Mouse (Mus musculus): ENCODE results near the gene Fgfr2.

The Fgfr2 gene

DNA sequence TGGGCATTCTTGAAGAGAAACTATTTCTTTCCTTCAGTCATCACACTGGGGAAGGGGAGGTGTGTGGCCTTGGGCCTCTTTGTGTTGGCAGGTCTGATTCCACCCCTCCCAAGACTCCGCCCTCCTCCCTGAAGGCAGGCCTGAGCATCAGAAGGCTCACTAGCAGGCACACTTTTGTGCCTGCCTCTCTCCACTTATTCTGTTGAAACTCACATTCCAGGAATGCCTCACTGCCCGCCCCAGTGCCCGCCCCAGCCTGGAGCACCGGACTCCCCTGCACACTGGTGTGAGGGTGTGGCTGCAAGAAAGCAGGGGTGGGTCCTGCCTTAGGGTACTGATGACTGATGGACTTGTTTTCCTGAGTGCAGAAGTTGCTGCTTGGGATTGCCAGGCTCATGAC lies 2140.8 kb downstream of the Fgfr2 start:
- DNase-seq (ENCODE audit: low read depth), result no peak

DNA sequence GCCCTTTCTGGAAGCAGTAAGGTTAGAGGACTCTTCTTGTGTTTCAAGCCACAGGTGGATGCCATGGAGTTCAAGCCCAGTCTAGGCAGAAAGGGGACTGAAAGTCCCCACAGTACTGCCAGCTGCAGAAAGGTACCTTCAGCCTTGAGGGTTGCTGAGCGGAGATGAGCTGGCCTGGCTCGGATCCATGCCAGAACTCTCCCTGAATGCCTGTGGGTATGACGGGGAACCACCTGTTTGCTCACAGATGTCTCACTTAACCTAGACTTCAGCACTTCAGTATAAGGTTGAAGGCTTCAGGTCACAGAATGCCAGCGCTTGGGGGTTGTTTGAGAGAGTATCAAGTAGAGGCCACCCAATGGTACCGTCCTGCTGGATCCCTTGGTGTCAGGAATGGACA lies 2143.0 kb downstream of the Fgfr2 start:
- no peak for DNase-seq (ENCODE audit: low read depth)

DNA sequence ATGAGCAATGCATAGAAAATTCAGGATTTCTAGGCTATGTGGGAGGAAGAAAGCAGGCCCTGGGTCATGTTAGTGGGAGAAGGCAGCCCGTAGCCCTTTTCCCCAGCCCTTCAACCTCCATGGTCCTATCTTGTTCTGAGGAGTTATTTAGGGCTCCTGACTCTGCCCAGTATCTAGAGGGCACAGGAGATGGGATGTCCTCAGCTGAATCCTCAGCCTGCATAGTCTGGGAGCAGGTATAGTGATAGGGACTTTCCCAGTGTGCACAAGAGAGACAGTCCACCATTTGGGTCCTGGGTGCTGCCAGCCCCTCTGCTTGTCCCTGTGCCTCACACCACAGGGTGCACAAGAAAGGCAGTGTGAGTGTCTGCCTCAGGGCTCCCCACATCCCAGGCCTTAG lies 2144.6 kb downstream of the Fgfr2 start:
- DNase-seq (ENCODE audit: low read depth), result no peak

DNA sequence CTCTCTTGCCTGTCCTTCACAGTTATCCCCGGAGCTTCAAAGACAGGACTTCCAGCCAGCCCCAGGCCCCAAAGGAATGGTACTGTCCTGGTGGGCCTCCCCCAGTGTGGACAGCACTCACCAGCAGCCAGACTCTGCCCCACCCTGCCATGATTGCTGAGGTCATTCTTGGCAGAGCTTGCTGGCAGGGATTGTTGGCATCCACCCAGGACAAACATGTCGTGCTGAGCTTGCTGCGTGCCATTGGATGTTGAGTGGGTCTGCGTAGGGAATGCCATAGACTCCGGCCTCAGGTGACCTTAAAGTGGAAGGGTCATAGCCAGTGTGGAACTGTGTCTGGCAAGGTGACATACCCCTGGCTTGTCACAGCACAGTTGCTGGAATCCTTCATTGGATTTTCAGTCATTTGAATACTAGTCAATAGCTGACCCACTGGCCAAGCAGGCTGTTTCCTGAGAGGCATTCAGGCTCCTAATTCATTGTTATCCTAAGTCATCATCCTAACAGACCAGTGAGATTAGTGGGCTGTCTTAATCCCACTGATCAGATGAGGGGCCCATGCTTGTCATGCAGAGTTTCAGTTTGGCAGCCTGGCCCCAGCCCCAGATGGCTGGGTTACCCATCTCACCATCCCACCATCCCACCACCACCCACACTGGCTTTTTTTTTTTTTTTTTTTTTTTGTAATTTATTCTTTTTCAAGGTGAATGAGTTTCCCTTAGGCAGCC lies 2145.2 kb downstream of the Fgfr2 start:
- DNase-seq (ENCODE audit: low read depth), result peak; percentile 74

DNA sequence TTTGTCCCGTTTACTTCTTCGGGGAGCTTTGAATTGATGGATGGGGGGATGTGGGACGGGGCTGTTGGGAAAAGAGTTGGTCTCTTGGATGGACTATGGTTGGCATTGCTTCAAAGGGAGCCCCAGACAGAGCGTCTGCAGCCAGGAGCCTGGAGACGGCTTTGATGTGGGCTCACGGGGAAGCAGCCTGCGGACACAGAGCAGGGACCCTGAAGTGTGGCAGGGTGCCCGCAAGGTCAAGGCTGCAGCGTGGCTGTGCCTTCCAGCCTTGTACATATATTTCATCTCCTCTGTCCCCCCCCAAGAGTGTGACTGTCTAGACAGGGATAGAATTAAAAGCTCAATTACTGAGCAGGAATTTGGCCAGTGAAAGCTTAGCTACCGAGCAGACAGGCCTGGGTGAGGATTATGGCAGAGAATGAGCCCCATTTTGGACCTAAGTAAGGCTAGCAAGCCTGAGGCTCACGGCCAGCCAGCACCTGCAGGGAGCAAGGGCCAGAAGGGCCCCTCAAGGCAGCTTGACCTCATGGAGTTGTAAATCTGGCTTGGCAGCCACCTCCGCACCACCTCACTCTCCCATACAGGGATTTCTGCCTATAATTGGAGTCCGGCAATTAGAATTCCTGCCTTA lies 2146.7 kb downstream of the Fgfr2 start:
- DNase-seq (ENCODE audit: low read depth), result no peak

DNA sequence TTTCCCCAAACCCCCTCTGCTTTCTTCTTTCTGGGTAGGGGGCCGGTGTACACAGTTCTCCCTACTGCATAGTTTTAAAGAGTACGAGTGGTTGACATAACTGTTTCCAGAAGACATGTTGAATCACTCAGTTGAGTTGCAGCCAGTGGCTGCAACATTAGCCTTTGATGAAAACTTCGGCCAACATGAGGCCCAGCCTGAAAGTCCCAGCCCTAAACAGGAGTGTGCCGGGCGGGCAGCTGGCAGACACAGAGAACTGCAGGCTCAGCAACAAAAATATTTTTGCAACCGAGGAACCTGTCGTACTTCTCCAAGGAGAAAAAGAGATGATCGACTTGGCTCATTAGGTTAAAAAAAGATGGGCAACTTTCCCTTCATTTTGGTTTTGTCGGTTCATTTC lies 2150.4 kb downstream of the Fgfr2 start:
- peak; percentile 71 for DNase-seq (ENCODE audit: low read depth)

DNA sequence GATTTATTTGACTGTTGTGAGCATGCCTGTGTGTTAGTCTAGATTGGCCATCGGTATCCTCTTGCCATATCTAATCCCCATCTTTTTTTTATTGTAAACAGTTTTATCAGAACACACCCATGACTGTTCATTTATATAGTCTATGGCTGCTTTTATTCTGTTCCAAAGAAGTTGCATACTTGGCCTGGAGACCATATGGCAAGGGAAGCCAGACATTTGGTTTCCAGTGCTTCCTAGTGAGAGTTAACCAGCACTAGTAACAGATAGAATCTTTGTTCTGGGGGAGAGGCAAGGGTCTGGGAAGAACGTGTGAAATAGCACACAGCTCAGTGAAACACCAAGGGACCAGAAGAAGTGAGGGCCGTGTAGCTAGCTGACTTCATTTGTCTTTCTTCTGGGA lies 2153.6 kb downstream of the Fgfr2 start:
- no peak for DNase-seq (ENCODE audit: low read depth)

DNA sequence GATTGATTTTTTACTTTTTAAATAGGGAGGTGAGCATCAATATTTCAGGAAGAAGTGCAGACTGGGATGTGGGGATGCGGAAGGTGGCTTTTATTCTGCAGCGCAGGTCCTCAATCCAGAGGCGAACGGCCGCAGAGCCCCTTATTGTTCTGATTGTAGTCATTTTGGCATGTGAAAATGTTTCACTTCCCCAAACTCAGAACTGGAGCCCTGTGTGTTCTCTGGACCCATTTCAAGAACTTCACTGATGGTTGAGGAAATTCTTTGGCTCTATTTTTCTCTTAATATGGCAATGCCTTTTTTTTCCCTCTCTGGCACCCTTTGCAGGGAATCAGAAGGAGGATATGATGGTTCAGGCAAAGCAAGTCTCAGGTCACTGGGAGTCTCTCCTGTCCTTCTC lies 2154.1 kb downstream of the Fgfr2 start:
- DNase-seq (ENCODE audit: low read depth), result peak; percentile 53

DNA sequence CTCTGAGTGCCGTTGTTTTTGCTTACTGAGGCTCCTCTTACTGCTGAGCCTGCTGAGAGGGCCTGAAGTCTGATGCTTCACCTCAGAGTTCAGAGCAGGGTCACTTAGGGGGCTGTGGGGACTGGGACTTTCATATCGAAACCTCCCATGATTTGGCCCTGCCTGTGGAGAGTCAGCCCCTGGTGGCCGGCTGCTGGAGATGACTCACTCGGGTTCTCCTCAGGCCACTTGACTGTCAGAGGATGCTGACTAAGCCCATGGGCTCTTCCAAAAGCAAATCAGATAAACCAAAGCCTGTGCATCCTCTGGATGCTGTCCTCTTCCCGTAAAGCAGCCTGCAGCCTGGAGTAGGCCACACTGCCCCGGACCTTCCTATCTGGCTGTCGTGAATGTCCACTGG lies 2154.6 kb downstream of the Fgfr2 start:
- no peak for DNase-seq (ENCODE audit: low read depth)

DNA sequence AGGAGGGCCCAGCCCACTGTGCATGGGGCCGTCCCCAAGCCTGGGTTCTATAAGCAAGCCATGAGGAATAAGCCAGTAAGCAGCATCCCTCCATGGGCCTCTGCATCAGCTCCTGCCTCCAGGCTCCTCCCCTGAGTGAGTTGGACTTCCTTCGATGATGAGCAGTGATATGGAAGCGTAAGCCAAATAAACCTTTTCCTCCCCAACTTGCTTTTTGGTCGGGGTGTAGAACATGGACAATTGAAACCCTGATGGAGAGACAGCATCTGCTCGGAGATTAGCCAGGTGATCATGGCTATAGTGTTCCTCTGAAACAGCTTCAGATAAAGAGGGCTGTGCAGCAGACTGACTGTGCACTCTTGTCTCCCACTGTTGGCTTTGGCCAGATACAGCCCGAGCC lies 2155.2 kb downstream of the Fgfr2 start:
- DNase-seq (ENCODE audit: low read depth), result no peak

DNA sequence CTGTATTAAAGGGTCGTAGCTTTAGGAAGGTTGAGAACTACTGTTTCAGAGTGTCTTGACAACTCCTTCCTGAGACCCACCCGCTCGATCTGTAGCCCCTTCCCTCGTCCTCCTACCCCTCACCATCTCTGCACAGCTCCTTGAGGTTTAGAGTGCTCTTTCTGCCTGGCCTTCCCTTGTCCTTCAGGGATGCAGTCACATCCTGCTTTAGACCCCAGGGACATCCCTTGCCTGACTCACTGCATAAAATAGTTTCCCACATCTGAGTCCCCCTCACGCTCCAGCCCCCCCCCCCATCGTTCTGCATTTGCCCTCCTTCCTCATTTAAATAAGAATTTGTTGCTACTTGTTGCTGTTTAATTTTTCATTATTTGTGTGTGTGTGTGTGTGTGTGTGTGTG lies 2156.3 kb downstream of the Fgfr2 start:
- DNase-seq (ENCODE audit: low read depth), result no peak

DNA sequence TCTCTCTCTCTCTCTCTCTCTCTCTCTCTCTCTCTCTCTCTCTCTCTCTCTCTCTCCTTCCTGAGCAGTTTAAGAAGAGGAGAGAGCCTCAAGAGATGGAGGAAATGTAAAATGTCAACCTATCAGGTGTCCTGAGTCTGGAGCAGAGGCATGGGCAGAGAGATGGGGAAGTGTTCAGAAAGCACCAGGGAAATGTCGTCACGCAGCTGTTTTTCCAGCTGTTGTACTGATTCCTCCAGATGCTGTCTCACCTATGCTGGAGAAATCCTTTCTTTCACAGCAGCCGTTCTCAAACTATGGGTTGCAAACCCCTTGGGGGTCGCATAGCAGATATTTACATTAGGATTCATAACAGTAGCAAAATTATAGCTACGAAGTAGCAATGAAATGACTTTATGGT lies 2156.7 kb downstream of the Fgfr2 start:
- no peak for DNase-seq (ENCODE audit: low read depth)

DNA sequence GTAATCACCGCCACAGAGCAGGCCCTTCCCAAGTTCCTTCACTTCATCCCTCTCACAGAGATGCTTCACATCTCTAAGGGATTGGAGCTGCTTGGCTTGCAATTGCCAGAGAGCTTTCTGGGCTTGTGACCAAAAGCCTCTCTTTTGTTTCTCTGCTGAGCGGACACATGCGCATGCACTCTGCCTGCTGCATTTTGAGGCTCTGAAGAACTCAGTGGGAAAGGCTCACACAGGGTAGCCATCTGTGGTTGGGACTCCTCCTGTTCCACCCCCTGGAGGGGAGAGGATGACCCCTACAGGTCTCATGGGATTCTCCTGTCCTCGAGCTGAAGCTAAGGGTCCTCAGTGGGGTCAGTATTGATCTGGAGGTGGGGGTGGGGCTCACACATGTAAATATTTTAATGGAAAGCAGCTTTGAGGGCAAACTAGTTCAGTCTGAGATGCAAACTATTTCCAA lies 2157.2 kb downstream of the Fgfr2 start:
- DNase-seq (ENCODE audit: low read depth), result no peak

DNA sequence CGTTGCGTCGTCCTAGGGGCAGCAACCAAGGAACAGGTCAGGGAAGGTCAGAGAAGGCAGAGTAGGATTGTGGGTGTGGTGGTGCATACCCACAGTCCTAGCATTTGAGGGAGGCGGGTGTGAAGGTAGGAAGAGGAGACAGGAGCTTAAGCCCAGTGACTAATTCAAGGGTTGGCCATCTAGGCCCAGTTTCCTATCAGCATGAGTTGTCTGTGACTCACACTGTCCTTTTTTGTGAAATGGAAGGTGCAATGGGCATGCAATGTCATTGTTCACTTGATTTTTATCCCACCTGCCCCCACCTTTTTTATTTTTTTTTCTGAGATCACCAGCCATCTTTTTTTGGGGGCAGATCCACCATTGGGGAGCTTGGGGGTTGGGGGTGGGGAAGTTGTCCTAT lies 2157.8 kb downstream of the Fgfr2 start:
- DNase-seq (ENCODE audit: low read depth), result no peak

DNA sequence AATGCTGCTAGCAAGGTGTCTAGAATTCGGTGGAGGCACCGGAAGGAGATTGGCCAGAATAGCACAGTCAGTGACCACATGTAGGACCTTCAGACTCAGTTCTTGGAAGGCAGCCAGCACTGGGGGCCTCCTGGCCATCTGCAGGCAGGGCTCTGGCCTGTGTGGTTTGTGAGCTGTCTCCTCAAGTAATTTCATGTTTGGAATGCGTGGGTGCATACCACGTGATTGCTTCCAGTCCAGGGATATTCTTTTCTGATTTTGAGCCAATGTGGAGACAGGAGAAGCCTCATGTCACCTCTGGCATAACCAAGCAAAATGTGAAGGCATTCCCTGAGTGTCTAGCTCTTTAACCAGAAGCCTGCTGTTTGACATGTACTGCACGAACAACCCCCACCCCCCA lies 2158.5 kb downstream of the Fgfr2 start:
- no peak for DNase-seq (ENCODE audit: low read depth)

DNA sequence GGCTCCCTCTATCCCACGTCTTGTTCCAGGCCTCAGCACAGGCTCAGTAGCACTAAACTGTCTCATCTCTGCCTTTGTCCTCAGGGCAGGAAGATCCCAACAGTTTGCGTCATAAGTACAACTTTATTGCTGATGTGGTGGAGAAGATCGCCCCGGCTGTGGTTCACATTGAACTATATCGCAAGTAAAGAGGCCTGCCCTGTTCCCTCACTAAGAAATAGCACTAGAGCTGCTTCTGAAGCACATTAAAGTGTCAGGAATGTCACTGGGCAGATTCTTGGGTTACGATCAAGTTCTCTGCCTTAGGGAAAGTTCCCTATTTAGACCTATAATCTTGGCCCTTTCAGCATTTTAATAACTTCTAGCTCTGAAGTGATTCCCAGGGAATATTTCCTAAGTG lies 2161.7 kb downstream of the Fgfr2 start:
- DNase-seq (ENCODE audit: low read depth), result no peak

DNA sequence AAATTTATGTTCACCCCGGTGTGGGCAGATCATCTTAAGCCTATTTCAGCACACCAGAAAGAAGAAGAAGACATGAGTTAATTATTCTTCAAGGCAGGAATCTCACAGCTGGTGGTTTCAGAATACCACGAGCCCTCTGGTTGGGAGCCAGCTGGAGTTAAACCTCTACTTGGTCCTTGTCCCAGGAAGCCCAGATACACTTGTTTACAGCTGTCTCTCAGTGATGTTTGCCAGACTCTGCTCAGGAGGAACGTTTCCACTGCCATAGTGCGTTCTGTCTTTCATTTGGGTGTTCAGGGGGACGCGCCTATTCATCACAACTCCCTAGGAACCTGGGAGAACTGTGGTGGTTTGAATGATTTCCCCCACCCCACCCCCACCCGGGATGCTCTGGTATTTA lies 2163.3 kb downstream of the Fgfr2 start:
- DNase-seq (ENCODE audit: low read depth), result no peak

DNA sequence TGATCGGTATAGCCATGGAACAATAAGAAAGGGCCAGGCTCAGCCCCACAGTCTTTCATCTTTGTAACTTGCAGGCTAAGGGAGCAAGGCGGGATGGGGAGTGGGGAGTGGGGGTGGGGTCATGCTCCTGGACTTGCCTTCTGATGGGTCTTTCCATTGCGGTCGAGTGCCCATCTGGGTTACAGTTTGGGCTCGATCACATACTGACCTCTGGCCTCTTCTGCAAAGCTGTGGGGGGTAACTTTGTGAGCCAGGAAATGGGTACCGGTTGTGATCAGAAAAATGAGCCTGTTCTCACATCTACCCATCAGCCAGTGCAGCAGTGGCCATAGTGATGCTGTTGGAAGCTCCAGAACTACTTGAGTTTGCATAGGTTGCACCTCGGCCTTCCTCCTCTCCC lies 2164.6 kb downstream of the Fgfr2 start:
- DNase-seq (ENCODE audit: low read depth), result no peak

DNA sequence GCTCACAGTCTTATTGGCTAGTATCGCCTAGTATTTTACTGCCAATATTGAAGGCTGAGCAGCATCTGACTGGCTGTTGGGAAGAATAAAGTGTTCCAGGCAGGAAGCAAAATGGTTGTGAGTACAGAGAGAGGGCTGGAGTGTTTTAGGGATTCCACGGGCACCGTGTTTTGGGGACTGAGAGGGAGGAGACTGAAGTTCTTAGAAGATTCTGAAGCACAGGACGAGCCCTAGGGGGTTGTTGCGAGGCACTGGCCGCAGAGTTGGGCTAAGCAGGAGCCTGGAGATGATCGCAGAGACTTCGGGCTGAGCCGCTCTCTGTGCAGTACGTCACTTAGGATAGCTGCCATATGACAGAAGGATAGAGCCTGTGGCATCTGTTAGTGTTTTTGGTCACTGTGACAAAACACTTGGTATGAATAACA lies 2169.0 kb downstream of the Fgfr2 start:
- DNase-seq (ENCODE audit: low read depth), result no peak

DNA sequence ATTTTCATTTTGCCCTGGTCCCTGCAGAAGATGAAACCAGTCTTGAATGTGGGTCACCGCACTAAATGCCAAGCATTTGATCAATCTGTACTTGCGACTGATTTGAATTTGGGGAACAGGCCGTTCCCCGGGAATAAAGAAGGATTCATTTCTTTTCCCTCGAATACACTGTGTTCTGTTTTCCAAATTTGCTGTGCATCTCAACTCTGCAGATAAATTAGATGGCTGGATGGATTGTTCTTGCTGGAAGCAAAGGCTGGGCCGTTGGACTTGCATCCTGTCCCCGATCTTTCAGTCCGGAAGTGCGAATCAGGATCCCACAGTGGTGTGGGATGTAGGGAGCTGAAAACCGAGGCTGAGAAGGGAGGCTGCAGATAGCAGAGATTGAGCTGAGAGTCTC lies 2169.8 kb downstream of the Fgfr2 start:
- no peak for DNase-seq (ENCODE audit: low read depth)

DNA sequence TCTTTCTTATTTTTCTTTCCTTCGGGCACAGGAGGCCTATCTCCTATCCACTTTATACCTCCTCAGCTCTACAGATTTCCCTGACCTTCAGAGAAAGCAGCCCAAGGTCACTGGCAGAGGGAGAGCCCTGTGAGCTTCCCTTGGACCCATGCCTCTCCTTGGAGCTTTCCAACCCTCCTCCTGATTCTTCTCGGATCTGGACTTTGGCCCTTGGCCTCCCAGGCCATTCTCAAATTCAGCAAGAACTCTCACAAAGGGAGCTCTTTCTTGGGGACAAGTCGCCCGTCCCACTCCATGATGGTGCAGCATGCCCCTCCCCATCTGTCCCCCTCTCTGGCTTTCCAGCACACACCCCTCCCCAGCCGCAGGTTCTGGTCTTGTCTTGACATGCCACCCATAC lies 2172.1 kb downstream of the Fgfr2 start:
- DNase-seq (ENCODE audit: low read depth), result no peak

DNA sequence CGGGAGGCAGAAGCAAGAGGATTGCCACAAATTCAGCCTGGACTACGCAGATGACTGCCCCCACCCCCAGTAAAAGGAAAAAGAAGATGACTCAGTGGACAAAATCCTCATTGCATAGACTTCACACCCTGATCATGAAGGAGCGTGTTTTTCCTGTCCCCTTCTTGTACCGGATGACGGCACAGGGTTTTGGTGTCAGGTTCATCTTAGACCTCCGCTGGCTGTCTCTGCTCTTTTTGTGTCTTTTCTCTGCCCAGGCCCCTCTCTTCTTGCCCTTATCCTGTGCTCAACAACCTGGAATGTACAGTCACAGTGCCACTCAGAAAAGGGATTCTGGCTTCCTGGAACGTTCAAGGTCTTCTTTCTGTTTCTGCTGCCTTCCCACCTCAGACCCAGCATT lies 2172.7 kb downstream of the Fgfr2 start:
- no peak for DNase-seq (ENCODE audit: low read depth)

DNA sequence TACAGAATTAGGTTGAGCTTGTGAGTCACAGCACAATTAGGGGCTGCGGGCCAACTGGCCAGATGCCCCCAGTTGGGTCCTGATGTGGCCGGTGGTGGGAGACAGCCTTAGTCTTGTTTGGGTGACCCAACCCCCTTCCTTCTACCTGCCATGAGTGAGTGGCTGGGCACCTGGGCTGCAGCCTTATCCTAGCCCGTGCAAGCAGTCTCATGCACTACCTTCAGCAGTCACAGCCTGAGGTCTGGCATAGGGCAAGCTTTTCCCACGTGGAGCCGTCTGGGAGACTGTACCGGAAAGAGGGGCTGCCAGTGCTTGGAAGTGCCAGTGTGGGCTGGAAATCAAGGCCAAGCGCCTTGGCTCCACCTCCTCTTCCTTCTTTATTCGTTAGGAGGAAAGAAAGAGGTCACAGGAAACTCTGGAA lies 2173.8 kb downstream of the Fgfr2 start:
- peak; percentile 86 for DNase-seq (ENCODE audit: low read depth)

All from fibroblast of lung, adult 2 months (primary cell).